Mouse (Mus musculus): ENCODE measurements around the gene Pik3c2a.
"Not testable (repeated sequence)": the region's sequence is repeated elsewhere in the genome, so short reads cannot be mapped to it uniquely, and the experiment has no call there.

Gene Pik3c2a

DNA sequence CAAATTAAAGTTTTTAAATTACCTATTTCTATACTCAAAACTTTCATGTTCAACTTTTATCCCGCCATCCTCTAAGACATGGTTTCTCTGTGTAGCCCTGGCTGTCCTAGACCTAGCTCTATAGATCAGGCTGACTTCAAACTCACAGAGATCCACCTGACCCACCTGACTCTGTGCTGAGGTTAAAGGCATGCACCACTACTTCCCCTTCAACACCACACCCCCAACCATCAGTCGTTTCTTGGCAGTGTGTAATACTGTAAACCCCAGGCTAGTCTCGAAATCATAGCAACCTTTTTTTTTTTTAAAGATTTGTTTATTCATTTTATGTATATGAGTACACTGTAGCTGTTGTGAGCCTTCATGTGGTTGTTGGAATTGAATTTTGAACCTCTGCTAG, 50.9 kb downstream of the Pik3c2a start:
- no peak for DNase-seq (ENCODE audit: low spot score in 2 of 2)

DNA sequence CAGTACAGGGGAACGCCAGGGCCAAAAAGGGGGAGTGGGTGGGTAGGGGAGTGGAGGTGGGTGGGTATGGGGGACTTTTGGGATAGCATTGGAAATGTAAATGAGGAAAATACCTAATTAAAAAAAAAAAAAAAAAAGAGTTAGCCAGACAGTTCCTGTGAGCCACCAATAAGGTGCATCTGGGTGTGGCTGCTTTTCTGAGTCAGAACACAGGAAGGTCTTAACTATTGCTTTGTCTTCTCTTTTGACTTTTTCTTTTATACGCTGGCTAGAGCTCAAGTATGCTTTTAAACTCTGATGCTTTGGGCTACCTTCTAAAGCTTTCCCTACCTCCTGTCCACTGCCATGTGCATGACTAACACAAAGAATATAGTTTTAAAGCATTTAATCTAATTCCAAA, 55.9 kb downstream of the Pik3c2a start:
- DNase-seq (ENCODE audit: low spot score in 2 of 2) = not testable (repeated sequence)

DNA sequence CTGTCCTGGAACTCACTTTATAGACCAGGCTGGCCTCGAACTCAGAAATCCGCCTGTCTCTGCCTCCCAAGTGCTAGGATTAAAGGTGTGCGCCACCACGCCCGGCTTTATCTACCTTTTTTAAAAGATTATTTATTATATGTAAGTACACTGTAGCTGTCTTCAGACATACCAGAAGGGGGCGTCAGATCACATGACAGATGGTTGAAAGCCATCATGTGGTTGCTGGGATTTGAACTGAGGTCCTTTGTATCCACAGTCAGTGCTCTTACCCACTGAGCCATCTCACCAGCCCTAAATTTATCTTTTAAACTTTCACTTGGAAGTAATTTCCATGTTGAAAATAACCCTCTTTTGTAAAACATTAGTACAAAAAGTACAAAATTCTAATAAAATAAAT, 64.1 kb downstream of the Pik3c2a start:
- DNase-seq (ENCODE audit: low spot score in 2 of 2) = not testable (repeated sequence)

DNA sequence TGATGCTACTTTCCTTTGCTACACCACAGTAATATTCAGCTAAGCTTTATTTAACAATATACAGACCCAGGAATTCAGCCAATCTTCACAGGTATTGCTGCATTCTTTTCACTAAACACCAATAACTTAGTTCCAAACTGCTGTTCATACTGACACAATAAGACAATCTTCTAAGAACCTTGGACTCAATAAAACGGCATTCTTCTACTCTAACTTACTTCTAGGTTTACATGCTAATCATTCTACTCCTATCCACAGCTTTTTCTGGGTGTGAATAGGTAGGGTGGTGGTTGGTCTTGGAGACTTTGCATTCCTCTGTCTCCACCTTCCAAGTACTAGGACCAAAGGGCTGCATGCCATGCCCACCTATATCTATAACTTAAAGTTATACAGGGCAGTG, 69.0 kb downstream of the Pik3c2a start:
- DNase-seq (ENCODE audit: low spot score in 2 of 2) = no peak

DNA sequence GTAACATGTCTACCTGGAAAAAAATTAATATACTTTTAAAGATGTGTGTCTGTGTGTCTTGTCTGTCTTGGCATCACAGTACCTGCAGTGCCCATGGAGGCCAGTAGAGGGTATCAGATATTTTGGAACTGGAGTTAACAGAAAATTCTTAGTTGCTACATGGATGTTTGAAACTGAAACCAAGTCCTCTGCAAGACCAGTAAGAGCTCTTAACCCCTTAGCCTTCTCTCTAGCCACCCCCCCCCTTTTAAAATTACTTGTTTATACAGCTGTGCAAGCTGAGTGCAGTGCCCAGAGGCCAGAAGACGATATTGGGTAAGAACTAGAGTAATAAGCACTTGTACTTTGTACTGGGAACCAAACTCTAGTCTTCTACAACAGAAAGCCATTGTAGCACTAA, 107.0 kb downstream of the Pik3c2a start:
- DNase-seq (ENCODE audit: low spot score in 2 of 2) = peak; percentile 16 to 20

DNA sequence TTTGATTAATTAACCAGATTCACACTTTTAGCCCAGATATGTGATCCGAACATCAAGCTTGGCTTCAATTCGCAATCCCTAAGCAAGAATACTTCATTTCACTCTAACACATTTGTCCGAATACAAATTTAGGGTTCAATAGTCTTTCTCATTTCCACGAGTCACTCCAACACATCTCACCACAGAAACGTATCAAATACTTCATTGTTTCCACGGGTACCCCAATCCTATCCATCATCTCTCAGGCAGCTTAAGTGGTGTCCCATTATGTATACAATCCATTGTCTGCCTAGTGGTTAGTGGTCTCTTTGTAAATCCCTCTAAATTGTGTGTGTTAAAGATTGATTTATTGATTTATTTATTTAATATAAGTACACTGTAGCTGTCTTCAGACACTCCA, 108.1 kb downstream of the Pik3c2a start:
- no peak for DNase-seq (ENCODE audit: low spot score in 2 of 2)

DNA sequence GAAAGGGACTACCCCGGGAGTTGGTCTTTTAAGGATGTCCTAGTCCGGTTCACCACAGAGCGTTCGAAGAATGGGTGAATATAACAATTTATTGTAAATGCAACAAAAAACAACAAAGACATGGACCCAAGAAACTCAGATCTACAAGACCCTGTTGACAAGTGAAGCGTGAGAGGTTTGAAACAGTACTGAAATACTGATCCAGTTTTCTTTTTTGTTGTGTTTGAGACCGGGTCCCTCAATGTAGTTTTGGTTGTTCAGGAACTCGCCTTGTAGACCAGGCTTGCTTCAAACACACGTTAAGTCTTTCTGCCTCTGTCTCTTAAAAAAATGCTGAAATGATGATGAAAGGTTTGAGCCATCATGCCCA, 108.6 kb downstream of the Pik3c2a start:
- no peak for DNase-seq (ENCODE audit: low spot score in 2 of 2)

DNA sequence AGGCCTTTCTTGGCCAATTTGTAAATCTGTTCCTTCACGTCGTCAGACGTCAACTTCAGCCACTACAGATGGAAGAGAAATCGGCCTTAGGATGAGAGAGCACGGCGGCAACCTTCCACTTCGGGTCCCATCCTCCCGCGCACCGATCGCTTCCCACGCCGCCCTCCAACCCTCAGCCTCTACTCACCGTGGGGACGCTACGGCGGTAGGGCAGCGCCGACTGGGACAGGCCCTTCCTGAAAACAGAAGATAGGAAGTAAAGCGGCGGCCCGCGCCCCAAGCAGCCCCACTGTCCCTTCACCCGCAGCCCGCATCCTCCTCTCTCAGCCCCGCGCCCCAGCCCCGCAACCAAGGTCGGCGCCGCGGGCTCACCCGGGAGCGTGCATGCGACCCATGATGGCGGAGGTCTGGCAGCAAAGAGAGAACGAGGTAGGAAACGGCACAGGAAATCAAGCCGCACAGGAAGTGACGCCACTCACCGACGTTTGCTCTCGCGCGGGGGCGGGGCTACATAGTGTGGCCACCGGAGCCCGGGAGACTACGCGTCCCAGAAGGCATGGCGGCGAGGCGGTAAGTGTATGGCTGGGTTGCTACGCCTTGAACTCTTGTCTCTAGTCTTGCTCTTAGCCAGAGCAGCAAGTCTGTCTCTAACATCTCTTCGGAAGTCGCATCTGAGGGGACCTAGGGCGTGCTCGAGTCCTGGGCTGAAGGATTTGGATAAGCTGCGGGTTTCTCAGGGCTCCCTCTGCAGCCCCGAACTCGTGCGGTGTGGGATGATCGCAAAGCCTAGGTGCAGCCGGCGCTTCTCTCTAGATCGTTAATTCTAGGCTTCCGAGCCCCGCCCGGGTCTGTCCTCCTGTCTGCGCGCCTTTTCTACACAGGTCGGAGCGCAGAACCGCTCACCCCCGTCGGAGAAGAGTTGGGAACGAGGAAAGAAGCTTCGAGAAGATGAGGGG, 109.3 kb downstream of the Pik3c2a start, which contains the start of gene Rps13:
TSS of gene Rps13 (minus strand) at position 483 of the 956 bp plus-strand sequence.
- peak; percentile 98 to 99 for DNase-seq (ENCODE audit: low spot score in 2 of 2)

DNA sequence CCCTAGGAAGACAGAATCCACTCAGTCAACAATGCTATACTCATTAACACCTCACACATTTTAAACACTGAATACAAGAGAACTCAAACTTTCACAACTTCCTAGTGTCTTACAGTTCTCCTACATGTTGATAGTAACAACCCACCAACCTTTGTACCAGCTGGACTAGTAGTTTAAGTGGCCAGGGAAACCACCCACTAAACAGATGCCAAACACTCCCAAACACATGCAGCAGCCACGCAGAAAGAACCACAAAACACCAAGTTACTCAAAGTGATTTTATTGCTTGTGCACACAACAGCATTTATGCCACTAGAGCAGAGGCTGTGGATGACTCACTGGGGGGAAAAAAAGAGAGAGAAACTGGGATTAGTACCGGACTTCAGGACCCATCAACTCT, 112.0 kb downstream of the Pik3c2a start:
- peak; percentile 17 to 39 for DNase-seq (ENCODE audit: low spot score in 2 of 2)

DNA sequence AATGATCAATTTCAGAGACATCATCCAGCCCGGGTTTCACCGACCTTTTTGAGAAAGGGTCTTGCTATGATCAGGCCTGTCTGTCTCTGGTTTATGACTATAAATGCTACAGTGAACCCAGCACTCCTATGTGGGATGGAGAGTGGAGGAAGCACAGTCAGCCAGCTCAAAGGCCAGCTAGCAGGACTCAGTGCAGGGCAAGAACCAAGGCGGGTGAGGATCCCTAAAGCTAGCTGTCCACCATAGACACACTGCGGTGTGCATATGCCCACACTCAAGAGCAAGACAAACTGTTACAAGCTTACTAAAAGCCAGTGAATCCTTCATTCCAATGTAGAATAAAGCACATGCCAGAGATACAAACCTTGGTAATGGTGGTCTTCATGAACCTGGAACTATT, 113.4 kb downstream of the Pik3c2a start:
- no peak for DNase-seq (ENCODE audit: low spot score in 2 of 2)

DNA sequence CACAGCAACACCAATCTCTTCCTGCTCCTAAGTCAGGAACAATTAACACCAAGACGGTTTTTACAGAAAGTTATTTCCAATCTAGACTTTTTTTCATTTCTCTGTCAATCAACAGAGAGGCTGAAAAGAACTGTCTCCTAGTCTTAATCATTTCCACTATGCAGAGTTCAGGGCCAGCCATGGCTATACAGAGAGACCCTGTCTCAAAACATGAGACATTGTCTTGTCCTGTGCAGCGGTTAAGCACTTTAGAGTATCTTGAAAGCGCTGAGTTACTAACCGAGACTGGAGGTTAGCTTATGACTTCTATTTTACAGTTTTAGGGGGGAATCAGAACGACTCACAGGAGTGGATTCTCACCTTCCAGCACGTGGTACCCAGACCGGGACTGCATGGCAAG, 114.5 kb downstream of the Pik3c2a start:
- no peak for DNase-seq (ENCODE audit: low spot score in 2 of 2)

DNA sequence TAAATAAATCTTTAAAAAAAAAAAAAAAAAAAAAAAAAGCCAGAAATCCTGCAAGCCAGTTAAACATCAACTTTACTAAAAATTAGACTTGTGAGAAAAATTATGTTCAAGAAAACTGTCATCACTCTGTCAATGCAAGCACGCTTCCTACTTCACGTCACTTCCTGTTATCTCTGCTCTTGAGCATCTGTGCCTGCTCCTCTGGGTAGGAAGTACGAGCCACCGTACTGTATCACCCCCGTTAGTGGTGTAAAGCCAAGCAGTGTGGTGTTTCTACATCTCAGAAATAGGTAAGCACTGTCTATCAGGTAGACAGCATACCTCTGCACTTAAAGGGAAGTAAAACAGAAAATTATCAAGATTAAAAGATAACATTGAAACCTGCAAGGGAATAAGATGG, 115.3 kb downstream of the Pik3c2a start:
- DNase-seq (ENCODE audit: low spot score in 2 of 2) = no peak

DNA sequence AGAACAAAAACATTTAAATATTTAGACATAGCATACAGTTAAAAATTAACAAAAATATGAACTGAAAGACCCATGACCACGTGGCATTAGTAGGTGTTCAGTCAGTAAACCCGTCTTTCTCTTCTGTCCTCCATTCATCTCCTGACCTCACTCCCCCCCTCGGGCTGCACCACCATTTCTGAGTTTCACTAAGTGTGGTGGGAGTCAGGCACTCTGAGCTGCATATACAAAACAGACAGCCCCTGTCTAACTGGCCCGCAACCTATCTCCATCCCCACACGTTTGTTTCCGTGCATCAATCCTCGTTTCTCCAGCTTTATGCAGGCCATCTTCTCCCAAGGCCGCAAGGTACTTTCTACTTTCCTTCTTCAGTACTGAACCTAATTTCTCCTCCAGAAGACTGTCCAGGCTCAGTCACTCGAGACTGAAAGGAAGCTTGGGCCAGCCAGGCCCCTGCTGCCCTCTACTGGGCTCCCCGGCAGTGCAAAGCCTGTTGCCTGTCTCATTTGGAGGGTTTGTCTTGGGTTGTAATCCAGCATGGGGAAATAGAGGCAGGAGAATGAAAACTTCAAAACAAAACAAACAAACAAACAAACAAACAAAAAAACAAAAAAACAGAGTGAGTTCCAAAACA, 119.8 kb downstream of the Pik3c2a start:
- peak; percentile 16 to 27 for DNase-seq (ENCODE audit: low spot score in 2 of 2)

DNA sequence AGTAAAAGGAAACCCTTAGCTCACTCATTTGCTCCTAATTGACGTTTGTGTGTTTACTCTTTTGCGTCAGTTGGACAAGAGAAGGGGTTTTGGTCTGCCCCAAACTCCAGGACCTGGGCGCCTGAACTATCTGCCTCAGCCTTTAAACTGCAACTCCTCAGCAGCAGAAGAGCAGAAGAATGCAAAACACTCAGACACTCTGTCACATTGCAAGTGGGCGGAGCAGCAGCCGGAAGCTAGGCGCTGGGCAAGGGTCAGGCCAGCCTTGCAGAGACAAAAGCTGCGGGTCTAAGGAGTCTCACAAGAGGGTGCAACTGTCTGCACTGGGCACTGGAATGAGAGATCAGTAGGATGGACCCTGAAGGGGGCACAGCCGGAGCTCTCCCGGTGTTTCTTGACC, 133.8 kb downstream of the Pik3c2a start:
- no peak for DNase-seq (ENCODE audit: low spot score in 2 of 2)

DNA sequence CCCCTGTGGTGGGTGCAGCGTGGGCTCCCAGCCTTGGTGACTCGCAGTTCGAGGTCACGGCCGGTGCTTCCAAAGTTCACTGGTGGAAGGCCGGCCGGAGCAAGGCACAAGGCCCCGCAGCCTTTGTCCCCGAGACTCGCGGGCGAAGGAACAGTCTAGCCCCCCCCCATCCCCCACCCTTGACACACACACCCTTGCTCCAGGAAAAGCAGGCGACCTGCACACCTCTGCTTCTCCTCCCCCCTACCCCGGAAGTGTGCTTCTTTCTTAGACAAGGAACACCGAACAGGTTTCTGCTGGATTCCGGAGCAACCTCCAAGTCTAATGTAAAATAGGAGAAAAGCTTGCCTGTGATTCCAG, 134.6 kb downstream of the Pik3c2a start:
- DNase-seq (ENCODE audit: low spot score in 2 of 2) = no peak

DNA sequence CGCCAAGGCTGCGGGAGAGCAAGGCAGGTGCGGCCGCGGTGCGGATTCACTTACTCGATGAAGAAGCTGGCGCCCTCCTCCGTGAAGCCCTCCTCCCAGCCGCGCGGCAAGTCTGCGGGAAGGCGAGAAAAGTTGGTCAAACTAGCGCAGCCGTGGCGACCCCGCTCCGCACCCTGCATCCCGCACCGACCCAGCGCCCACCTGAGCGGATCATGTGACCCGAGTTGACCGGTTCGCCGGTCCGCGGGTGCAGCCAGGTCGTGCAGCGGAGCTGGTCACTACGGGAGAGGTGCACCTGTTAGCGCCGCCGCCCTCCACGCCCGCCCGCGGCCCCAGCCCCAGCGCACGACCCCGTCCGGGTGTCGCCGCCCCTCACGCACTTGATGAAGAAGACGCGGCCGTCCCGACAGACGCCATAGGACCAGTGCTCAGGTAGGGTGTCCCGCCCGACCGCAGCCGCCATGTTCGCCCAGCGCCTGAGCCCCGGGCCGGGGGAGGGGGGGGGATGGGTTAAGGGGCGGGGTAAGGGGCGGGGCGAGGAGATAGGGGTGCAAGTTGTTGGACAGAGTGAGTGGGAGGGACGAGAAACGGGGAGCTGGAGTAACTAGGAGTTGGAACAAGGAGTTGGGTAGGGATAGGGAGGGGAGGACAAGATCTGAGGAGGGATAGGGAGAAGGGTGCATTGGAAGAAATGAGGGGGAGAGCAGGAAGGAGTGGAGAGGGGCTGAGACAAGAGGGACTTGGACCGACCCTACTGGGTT, 135.2 kb downstream of the Pik3c2a start, which contains the start of gene Plekha7:
TSS of gene Plekha7 (minus strand) at position 506 of the 761 bp plus-strand sequence.
- no peak for DNase-seq (ENCODE audit: low spot score in 2 of 2)

DNA sequence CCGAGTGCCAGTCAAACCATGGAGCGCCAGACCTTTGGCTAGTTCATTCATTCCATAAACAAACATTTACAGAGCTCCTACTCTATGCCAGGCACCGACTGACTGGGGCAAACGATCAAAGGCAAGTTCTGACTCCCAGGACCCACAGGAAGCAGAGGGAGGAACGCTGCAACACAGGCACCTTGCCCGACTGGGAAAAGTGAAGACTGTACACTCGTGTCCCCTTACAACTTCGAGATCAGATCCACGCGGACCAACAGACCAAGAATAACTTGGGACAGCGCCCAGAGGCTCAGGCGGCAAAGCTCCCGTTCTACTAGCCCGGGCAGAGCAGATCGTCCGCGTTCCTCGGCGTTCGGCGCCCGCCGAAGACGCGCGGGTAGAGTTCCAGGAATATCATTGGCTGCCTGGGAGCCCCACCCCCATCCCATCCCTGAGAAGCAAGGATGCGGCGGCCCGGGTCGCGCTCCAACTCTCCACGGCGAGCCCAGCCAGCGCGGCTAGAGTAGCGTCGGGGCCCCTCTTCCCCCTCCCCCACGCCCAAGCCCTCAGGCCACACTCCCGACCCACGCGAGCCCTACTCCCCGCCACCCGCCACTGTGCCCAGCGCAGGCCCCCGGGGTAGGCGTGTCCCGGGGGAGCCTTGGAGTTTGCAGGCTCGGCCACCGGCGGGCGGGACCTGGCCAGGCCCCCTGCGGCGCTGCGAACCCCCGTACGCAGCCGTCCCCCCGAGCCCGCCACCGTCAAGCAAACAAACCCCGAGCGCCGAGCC, 136.0 kb downstream of the Pik3c2a start:
- DNase-seq (ENCODE audit: low spot score in 2 of 2) = peak in 1 of 2 experiments; percentile 21

DNA sequence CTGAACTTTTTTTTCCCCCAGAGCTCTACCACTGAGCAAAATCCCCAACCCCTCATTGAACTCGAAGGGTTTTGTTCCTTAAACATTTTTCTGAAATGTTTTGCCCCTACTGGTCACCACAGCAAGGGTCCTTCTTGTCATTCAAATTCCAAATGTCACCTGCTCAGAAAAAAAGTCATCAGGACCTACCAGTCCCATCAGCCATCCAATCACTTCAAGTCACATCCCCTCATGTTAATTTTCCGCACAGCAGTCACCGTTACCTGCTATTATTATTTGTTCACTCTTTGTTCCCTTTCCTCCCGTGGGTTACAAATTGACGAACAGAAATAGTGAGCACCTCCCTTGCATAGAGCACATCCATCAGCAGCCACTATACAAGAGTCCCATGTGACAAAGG, 136.6 kb downstream of the Pik3c2a start:
- DNase-seq (ENCODE audit: low spot score in 2 of 2) = no peak

DNA sequence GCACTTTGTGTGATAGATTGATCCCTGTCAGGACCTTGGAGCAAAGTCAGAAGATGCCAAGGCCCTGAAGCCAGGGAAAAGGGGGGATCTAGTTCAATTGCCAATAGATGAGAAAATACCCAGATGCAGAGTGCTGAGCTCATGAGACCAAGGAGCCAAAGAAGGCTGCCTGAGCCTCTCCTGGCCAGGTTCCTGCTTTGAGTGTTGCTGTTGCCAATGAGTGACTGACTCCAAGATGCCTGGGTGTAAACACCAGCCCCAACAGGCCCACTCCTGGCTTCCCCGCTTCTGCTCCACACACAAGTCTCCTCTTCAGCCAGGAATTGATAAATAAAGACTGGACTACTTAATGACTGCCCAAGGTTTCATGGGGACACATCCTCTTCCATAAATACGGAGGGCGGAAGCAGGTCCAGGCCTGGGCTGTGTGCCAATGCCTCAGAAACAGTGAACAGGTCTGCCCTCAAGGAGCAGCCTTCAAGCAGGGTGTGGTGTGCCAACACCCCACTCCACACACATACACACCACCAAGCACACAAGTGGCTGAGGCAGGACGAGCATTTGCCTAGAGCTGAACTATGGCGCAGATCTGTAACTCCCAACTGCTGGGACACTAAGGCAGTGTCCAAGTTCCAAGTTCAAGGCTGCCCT, 141.5 kb downstream of the Pik3c2a start:
- DNase-seq (ENCODE audit: low spot score in 2 of 2) = no peak

DNA sequence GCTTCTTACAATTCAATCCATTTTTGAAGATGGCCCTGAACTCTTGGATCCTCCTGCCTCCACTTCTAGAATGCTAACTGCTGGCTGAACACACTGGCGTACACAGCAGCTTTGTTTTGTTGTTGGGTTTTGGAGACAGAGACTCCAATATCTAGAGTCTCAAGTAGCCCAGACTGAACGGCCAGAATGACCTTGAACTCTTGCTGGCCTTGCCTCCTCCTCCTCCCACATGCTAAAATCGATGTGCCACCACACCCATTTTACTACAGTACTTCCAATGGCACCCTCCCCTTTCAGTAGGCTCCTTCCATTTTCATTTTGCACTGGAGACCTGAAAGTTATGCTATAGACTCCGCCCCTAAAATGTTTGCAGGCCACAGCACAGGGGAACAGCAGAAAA, 142.1 kb downstream of the Pik3c2a start:
- no peak for DNase-seq (ENCODE audit: low spot score in 2 of 2)

DNA sequence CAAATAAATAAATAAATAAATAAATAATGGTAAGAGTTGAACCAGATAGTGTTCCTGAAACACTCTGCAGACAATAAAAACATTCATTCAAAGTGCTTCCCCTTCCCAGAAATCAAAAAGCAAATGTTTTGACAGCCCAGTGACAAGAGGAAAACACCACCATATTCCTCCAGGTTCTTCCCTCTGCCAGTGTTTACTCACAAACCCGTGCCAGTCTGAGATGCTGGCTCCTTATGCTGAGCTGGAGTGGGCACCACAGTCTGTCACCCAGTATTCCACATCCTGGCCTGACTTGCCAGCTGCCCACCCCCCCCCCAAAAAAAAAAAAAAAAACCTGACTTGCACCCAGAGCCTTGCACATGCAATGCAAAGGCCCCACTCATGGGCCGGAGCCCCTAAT, 144.4 kb downstream of the Pik3c2a start:
- DNase-seq (ENCODE audit: low spot score in 2 of 2) = no peak

Data from right cerebral cortex, postnatal 36 days (tissue).